ENCODE assay signal across 9 mouse cellular contexts in the genomic region with DNA sequence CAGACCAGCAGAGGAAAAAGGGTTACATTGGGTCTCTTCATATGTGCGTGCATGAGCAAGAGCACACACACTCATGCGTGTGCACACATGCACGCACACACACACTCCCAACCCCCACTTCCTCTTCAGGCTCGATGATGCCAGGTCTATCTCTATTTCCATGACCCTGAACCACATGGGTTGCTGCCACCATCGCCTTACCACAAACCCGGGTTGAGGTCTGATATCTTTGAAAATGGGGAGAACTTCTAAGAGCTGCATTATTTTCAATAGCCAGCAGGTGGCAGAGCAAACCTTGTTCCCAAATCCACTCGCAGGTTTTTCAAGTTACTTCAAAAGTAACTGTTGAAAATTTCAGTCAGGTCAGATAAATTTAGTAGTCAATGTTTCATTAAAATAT.
DNase-seq lines count a peak whose midpoint lies in the region; ATAC-seq and TF ChIP-seq lines count a peak whose summit lies in the region.
"Had no signal": no experiment of that assay in that cellular context is flagged by ENCODE, and none has a peak within 500 bp of the region (broad histone marks: within the 10 kb centered on the region; RNA-seq: fewer than 3 reads in every experiment).

No protein-coding gene starts in this region.

- peak; percentile 77 for TF ChIP-seq CTCF in hindbrain, postnatal 0 days (IDR thresholded peaks at IDR 0.05; ENCODE audit: low read depth)

- no peaks in the 10 kb centered on the region for H3K4me1 ChIP-seq in hindbrain, embryonic 11.5 days (replicated peaks; ENCODE audit: control insufficient read depth, insufficient read depth, low read length)
- H3K4me1 ChIP-seq in hindbrain, embryonic 12.5 days, result peaks cover 6% of the 10 kb centered on the region; the same call in 1 of the 2 replicates
- H3K4me1 ChIP-seq in hindbrain, postnatal 0 days (ENCODE audit: insufficient read depth, low read length), result no peaks in the 10 kb centered on the region

- peaks cover 61% of the 10 kb centered on the region for H3K27me3 ChIP-seq in hindbrain, embryonic 11.5 days (ENCODE audit: control insufficient read depth, insufficient read depth, low read length)
- H3K27me3 ChIP-seq in hindbrain, embryonic 12.5 days, result peaks cover 81% of the 10 kb centered on the region
- H3K27me3 ChIP-seq in hindbrain, postnatal 0 days (ENCODE audit: insufficient read depth, low read length), result peaks cover 63% of the 10 kb centered on the region

- H3K9me3 ChIP-seq in hindbrain, embryonic 11.5 days (ENCODE audit: control insufficient read depth, low read length), result no peaks in the 10 kb centered on the region
- H3K9me3 ChIP-seq in hindbrain, embryonic 12.5 days (replicated peaks), result peaks cover under 1% of the 10 kb centered on the region; the same call in 1 of the 2 replicates
- no peaks in the 10 kb centered on the region for H3K9me3 ChIP-seq in hindbrain, postnatal 0 days (ENCODE audit: low read length)
- H3K9me3 ChIP-seq: liver, embryonic 15.5 days had no signal

- no peak for ATAC-seq in hindbrain, embryonic 11.5 days (ENCODE audit: low FRiP score)
- ATAC-seq in hindbrain, embryonic 12.5 days (ENCODE audit: low FRiP score), result no peak
- ATAC-seq in hindbrain, postnatal 0 days, result no peak
- ATAC-seq in neutrophil, adult 5-6 weeks (ENCODE audit: extremely low read depth, insufficient number of reproducible peaks, low FRiP score, poor library complexity, severe bottlenecking), result peak; percentile 11; the same call in 1 of the 2 replicates

- no peak overlapping the region for H3K9ac ChIP-seq in hindbrain, embryonic 11.5 days (ENCODE audit: low read depth, low read length)
- no peak overlapping the region for H3K9ac ChIP-seq in hindbrain, embryonic 12.5 days
- H3K9ac ChIP-seq in hindbrain, postnatal 0 days (replicated peaks; ENCODE audit: low read length), result no peak overlapping the region
- H3K9ac ChIP-seq: liver, embryonic 15.5 days had no signal

- WGBS in hindbrain, embryonic 11.5 days, result 26% methylated on average over 7 of the region's 7 CpGs
- WGBS in hindbrain, embryonic 12.5 days, result 30% methylated on average over 7 of the region's 7 CpGs
- 28% methylated on average over 7 of the region's 7 CpGs for WGBS in hindbrain, postnatal 0 days

- DNase-seq in hindbrain, embryonic 11.5 days (ENCODE audit: low spot score), result peak; percentile 76
- peak; percentile 64 for DNase-seq in testis, postnatal 10 days (ENCODE audit: low spot score)
- DNase-seq in testis, postnatal 14 days (ENCODE audit: low spot score), result no peak
- DNase-seq in c-Kit-positive CD71-negative TER-119-negative erythroid progenitor cells, embryonic 14.5 days (ENCODE audit: low read depth), result peak; percentile 62
- DNase-seq in hindbrain, postnatal 0 days (ENCODE audit: low spot score), result peak; percentile 81
- no peak for DNase-seq in ovary, postnatal 36 days (ENCODE audit: low spot score)

- no peaks in the 10 kb centered on the region for H3K36me3 ChIP-seq in hindbrain, embryonic 11.5 days (ENCODE audit: control insufficient read depth, insufficient read depth, low read length)
- H3K36me3 ChIP-seq in hindbrain, embryonic 12.5 days, result no peaks in the 10 kb centered on the region
- no peaks in the 10 kb centered on the region for H3K36me3 ChIP-seq in hindbrain, postnatal 0 days (ENCODE audit: insufficient read depth, low read length)
- H3K36me3 ChIP-seq: liver, embryonic 15.5 days had no signal

- no peak overlapping the region for H3K4me2 ChIP-seq in hindbrain, embryonic 11.5 days (replicated peaks; ENCODE audit: low read depth, low read length)
- H3K4me2 ChIP-seq in hindbrain, embryonic 12.5 days (replicated peaks), result no peak overlapping the region
- no peak overlapping the region for H3K4me2 ChIP-seq in hindbrain, postnatal 0 days (ENCODE audit: low read depth, low read length)
- H3K4me2 ChIP-seq: liver, embryonic 15.5 days had no signal

- no peak overlapping the region for H3K4me3 ChIP-seq in hindbrain, embryonic 11.5 days (ENCODE audit: low read depth, low read length)
- no peak overlapping the region for H3K4me3 ChIP-seq in hindbrain, embryonic 12.5 days
- no peak overlapping the region for H3K4me3 ChIP-seq in hindbrain, postnatal 0 days (ENCODE audit: low read length)
- H3K4me3 ChIP-seq: liver, embryonic 15.5 days had no signal

- H3K27ac ChIP-seq in hindbrain, embryonic 11.5 days (ENCODE audit: low read depth, low read length), result no peak overlapping the region
- no peak overlapping the region for H3K27ac ChIP-seq in hindbrain, embryonic 12.5 days
- no peak overlapping the region for H3K27ac ChIP-seq in hindbrain, postnatal 0 days
- H3K27ac ChIP-seq: liver, embryonic 15.5 days had no signal

Comparison
In these comparisons a context has a peak if more than half of its experiments do, and no peak if none do; other contexts are left out.
1. DNase-seq: peak in hindbrain, embryonic 11.5 days (single experiment), testis, postnatal 10 days (single experiment), c-Kit-positive CD71-negative TER-119-negative erythroid progenitor cells, embryonic 14.5 days (single experiment) and hindbrain, postnatal 0 days (single experiment); none in testis, postnatal 14 days (single experiment) and ovary, postnatal 36 days (single experiment).